Mouse (Mus musculus): ENCODE measurements around the gene Mymk. TPM values are rescaled to one million over a fixed set of nuclear protein-coding genes. Genes with fewer than 3 reads are reported as not detected.

The Mymk gene
- polyA plus RNA-seq, 1 experiment from 2014 or later, result not detected

DNA sequence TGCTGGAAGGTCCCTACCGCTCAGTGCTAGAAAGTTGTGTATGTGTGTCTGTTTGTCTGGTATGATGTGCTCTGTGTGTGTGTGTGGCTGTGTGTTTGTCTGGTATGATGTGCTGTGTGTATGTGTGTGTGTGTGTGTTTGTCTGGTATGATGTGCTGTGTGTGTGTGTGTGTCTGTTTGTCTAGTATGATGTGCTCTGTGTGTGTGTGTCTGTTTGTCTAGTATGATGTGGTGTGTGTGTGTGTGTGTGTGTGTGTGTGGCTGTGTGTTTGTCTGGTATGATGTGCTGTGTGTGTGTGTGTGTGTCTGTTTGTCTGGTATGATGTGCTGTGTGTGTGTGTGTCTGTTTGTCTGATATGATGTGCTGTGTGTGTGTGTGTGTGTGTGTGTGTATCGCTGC is 52.4 kb downstream of the Mymk start:
- Histone ChIP-seq H3K27me3 (replicated peaks; ENCODE audit: control insufficient read depth, insufficient read depth, low read length) (no peaks in the 10 kb centered on the region), H3K36me3 (ENCODE audit: control insufficient read depth, insufficient read depth) (peaks cover 29% of the 10 kb centered on the region), H3K27ac (ENCODE audit: low read length) (no peak overlapping the region), H3K9me3 (ENCODE audit: control insufficient read depth, low read length) (no peaks in the 10 kb centered on the region), H3K4me3 (replicated peaks; ENCODE audit: low read length) (no peak overlapping the region), H3K4me1 (replicated peaks; ENCODE audit: control insufficient read depth, insufficient read depth, low read length) (no peaks in the 10 kb centered on the region), H3K4me2 (ENCODE audit: low read length) (no peak overlapping the region), H3K9ac (replicated peaks; ENCODE audit: low read depth, low read length) (no peak overlapping the region)
- ATAC-seq, result no peak
- WGBS, result 98% methylated on average over 2 of the region's 2 CpGs

DNA sequence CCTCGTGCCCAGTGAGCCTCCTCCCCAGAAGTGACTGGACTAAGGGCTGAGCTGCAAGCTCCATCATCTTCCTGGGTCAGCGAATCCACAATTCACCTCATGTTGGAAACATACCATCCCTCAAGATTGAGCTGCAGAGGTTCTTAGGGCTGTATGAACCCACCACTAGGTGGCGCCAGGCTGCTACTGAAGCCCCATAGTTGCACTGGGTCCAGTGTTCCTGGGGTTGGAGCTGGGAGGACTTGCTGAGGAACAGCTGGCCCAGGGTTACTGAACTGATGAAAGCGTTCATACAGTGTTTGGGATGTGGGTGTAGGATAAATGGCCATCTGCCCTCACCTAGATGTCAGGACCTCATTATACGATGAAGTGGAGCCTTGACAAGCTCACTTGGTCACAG is 54.2 kb downstream of the Mymk start:
- Histone ChIP-seq H3K4me1 (replicated peaks; ENCODE audit: control insufficient read depth, insufficient read depth, low read length) (no peaks in the 10 kb centered on the region), H3K4me2 (ENCODE audit: low read length) (no peak overlapping the region), H3K9me3 (ENCODE audit: control insufficient read depth, low read length) (no peaks in the 10 kb centered on the region), H3K9ac (replicated peaks; ENCODE audit: low read depth, low read length) (no peak overlapping the region), H3K27ac (ENCODE audit: low read length) (no peak overlapping the region), H3K4me3 (replicated peaks; ENCODE audit: low read length) (no peak overlapping the region), H3K27me3 (replicated peaks; ENCODE audit: control insufficient read depth, insufficient read depth, low read length) (no peaks in the 10 kb centered on the region), H3K36me3 (ENCODE audit: control insufficient read depth, insufficient read depth) (peaks cover 30% of the 10 kb centered on the region)
- WGBS, result 54% methylated on average over 5 of the region's 5 CpGs
- peak; percentile 39 for ATAC-seq

Other genes with a start within 250 kb of the Mymk start
- not detected in 2 replicates for gene Abo, start 207.2 kb downstream of the Mymk start, polyA plus RNA-seq (2015; fragmentation: Nextera tagmentation; extraction: Ambion mirVana)
- gene Surf6, start 169.3 kb downstream of the Mymk start, polyA plus RNA-seq (2015; fragmentation: Nextera tagmentation; extraction: Ambion mirVana), result 29.1 and 32.1 TPM in 2 replicates
- 177 and 180 TPM in 2 replicates for gene Med22, start 161.5 kb downstream of the Mymk start, polyA plus RNA-seq (2015; fragmentation: Nextera tagmentation; extraction: Ambion mirVana)
- gene Rpl7a, start 161.4 kb downstream of the Mymk start, polyA plus RNA-seq (2015; fragmentation: Nextera tagmentation; extraction: Ambion mirVana), result 494 and 501 TPM in 2 replicates
- gene Surf2, start 155.8 kb downstream of the Mymk start, polyA plus RNA-seq (2015; fragmentation: Nextera tagmentation; extraction: Ambion mirVana), result 59.7 and 62.0 TPM in 2 replicates
- 69.9 and 82.1 TPM in 2 replicates for gene Surf1, start 155.6 kb downstream of the Mymk start, polyA plus RNA-seq (2015; fragmentation: Nextera tagmentation; extraction: Ambion mirVana)
- gene Surf4, start 138.3 kb downstream of the Mymk start, polyA plus RNA-seq (2015; fragmentation: Nextera tagmentation; extraction: Ambion mirVana), result 110 and 112 TPM in 2 replicates
- 0.36 TPM in 1 of 2 replicates, not detected in the other for gene Stkld1, start 138.1 kb downstream of the Mymk start, polyA plus RNA-seq (2015; fragmentation: Nextera tagmentation; extraction: Ambion mirVana)
- gene Rexo4, start 107.8 kb downstream of the Mymk start, polyA plus RNA-seq (2015; fragmentation: Nextera tagmentation; extraction: Ambion mirVana), result 39.5 and 40.2 TPM in 2 replicates
- 0.38 TPM in 1 of 2 replicates, not detected in the other for gene Adamts13, start 98.8 kb downstream of the Mymk start, polyA plus RNA-seq (2015; fragmentation: Nextera tagmentation; extraction: Ambion mirVana)
- gene Cacfd1, start 62.3 kb downstream of the Mymk start, polyA plus RNA-seq (2015; fragmentation: Nextera tagmentation; extraction: Ambion mirVana), result 109 and 125 TPM in 2 replicates
- gene Slc2a6, start 44.2 kb downstream of the Mymk start, polyA plus RNA-seq (2015; fragmentation: Nextera tagmentation; extraction: Ambion mirVana), result 6.1 and 7.1 TPM in 2 replicates
- 11.6 and 14.2 TPM in 2 replicates for gene Adamtsl2, start 7.2 kb upstream of the Mymk start, polyA plus RNA-seq (2015; fragmentation: Nextera tagmentation; extraction: Ambion mirVana)
- gene Fam163b, start 70.3 kb upstream of the Mymk start, polyA plus RNA-seq (2015; fragmentation: Nextera tagmentation; extraction: Ambion mirVana), result 5.0 and 7.1 TPM in 2 replicates
- gene Dbh, start 93.1 kb upstream of the Mymk start, polyA plus RNA-seq (2015; fragmentation: Nextera tagmentation; extraction: Ambion mirVana), result not detected in 2 replicates
- 4.1 and 5.8 TPM in 2 replicates for gene Sardh, start 176.2 kb upstream of the Mymk start, polyA plus RNA-seq (2015; fragmentation: Nextera tagmentation; extraction: Ambion mirVana)

Data from forebrain, embryonic 16.5 days (tissue).